Mouse (Mus musculus): ENCODE measurements around the gene 2900011O08Rik. TPM values are rescaled to one million over a fixed set of nuclear protein-coding genes. Genes with fewer than 3 reads are reported as not detected.

Gene 2900011O08Rik
- polyA plus RNA-seq, 1 experiment: not detected

DNA sequence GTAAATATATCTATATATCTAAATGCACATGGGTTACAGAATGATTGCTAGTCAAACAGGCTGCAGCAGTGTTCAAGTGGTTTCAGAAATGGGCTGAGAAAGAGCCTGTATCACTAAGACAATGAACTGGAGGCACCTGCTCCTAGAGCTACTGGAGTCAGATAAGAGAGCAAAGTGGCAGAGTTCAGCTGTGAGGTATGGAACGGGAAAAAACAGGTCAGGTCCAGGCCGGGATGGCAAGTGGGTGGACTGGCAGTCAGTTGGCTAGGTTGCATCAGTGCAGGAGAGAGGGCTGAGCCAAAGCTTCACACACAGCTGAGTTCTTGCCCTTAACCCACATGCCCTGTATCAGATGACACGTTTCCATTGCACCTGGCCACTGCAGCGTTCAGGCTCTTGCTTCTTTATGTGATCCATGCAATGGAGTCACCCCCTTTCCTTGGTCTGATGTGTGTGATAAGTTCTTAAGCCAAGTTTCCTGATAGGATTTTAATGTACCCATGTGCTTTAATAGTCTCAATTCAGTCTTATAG lies 59.9 kb downstream of the 2900011O08Rik start:
- TF ChIP-seq CTCF (IDR thresholded peaks at IDR 0.05; ENCODE audit: extremely low read depth, insufficient read depth, insufficient read length, insufficient replicate concordance) (no peak), POLR2A (IDR thresholded peaks at IDR 0.05; ENCODE audit: low read depth, low read length) (no peak)
- 81% methylated on average over 4 of the region's 4 CpGs for WGBS

DNA sequence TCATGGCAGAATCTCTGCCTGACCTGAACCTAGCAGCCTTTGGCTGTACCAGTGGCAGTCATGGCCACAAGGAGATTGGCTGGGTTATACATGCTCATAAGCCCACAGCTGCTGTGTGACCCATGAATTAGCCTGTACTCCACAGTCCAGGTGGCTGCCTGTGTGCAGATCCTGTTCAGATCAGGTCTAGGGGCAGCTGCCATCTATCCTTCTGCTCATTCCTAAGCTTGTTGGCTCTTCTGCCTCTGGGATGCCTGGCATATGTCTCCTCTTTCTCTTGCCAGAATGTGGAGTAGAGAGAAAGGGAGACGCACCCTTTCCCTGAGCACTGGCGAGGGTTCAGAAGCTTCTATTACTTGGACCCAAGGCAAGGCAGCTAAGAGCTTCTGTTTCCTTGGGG lies 65.8 kb downstream of the 2900011O08Rik start:
- no peaks in the 10 kb centered on the region for H3K27me3 ChIP-seq (ENCODE audit: control insufficient read depth, insufficient read depth, low read length)
- TF ChIP-seq POLR2A (IDR thresholded peaks at IDR 0.05; ENCODE audit: low read depth, low read length): no peak
- TF ChIP-seq CTCF (IDR thresholded peaks at IDR 0.05; ENCODE audit: extremely low read depth, insufficient read depth, insufficient read length, insufficient replicate concordance): no peak

More for the DNA sequence above, 59.9 kb downstream of the 2900011O08Rik start:
- DNase-seq (ENCODE audit: low read depth in 1 of 2, low spot score in 2 of 2): no peak
- Histone ChIP-seq H3K4me3 (ENCODE audit: extremely low read depth, insufficient read depth, insufficient read length) (no peak overlapping the region), H3K27ac (ENCODE audit: insufficient read depth, low read length) (no peak overlapping the region), H3K36me3 (ENCODE audit: control insufficient read depth, insufficient read depth, low read length) (no peaks in the 10 kb centered on the region), H3K4me1 (ENCODE audit: control insufficient read depth, insufficient read depth, insufficient read length) (no peaks in the 10 kb centered on the region), H3K27me3 (ENCODE audit: control insufficient read depth, insufficient read depth, low read length) (no peaks in the 10 kb centered on the region)

GRCm38 (mm10) chr16:14053116-14053515 lies 66.7 kb downstream of the 2900011O08Rik start:
- 83% methylated on average over 5 of the region's 5 CpGs for WGBS

More for the DNA sequence above, 65.8 kb downstream of the 2900011O08Rik start:
- WGBS: 95% methylated on average over 2 of the region's 2 CpGs
- H3K36me3 ChIP-seq (ENCODE audit: control insufficient read depth, insufficient read depth, low read length): no peaks in the 10 kb centered on the region
- no peak overlapping the region for H3K27ac ChIP-seq (ENCODE audit: insufficient read depth, low read length)
- H3K4me3 ChIP-seq (ENCODE audit: extremely low read depth, insufficient read depth, insufficient read length): no peak overlapping the region
- DNase-seq (ENCODE audit: low read depth in 1 of 2, low spot score in 2 of 2): no peak
- H3K4me1 ChIP-seq (ENCODE audit: control insufficient read depth, insufficient read depth, insufficient read length): no peaks in the 10 kb centered on the region

DNA sequence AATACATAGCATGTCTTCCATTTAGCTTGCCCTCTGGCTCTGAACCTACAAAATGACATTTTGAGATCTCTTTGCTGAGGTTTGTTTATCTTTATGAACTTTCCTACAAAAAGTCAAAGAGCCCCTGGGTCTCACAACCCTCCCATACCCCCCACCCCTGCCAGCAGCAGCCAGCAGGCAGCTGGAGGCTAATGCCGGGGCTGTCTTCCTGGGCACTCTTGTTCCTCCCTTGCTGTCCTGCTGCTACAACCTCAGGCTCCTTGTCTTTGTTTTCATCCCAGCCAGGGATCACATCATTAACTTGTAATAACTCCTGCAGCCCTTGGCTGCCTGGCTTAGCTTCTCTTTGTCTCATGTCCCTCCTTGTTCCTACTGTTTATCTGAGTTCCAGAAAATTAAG lies 68.9 kb downstream of the 2900011O08Rik start:
- WGBS: 64% methylated on average over 1 of the region's 1 CpGs
- DNase-seq (ENCODE audit: low read depth in 1 of 2, low spot score in 2 of 2): no peak
- Histone ChIP-seq H3K4me1 (ENCODE audit: control insufficient read depth, insufficient read depth, insufficient read length) (no peaks in the 10 kb centered on the region), H3K4me3 (ENCODE audit: extremely low read depth, insufficient read depth, insufficient read length) (no peak overlapping the region), H3K36me3 (ENCODE audit: control insufficient read depth, insufficient read depth, low read length) (no peaks in the 10 kb centered on the region), H3K27ac (ENCODE audit: insufficient read depth, low read length) (no peak overlapping the region), H3K27me3 (ENCODE audit: control insufficient read depth, insufficient read depth, low read length) (no peaks in the 10 kb centered on the region)
- TF ChIP-seq CTCF (IDR thresholded peaks at IDR 0.05; ENCODE audit: extremely low read depth, insufficient read depth, insufficient read length, insufficient replicate concordance) (no peak), POLR2A (IDR thresholded peaks at IDR 0.05; ENCODE audit: low read depth, low read length) (no peak)

More at GRCm38 (mm10) chr16:14053116-14053515, 66.7 kb downstream of the 2900011O08Rik start:
- Histone ChIP-seq H3K4me1 (ENCODE audit: control insufficient read depth, insufficient read depth, insufficient read length) (no peaks in the 10 kb centered on the region), H3K27ac (ENCODE audit: insufficient read depth, low read length) (no peak overlapping the region), H3K36me3 (ENCODE audit: control insufficient read depth, insufficient read depth, low read length) (no peaks in the 10 kb centered on the region), H3K27me3 (ENCODE audit: control insufficient read depth, insufficient read depth, low read length) (no peaks in the 10 kb centered on the region), H3K4me3 (ENCODE audit: extremely low read depth, insufficient read depth, insufficient read length) (no peak overlapping the region)
- DNase-seq (ENCODE audit: low read depth in 1 of 2, low spot score in 2 of 2): no peak
- no peak for TF ChIP-seq CTCF (IDR thresholded peaks at IDR 0.05; ENCODE audit: extremely low read depth, insufficient read depth, insufficient read length, insufficient replicate concordance)
- no peak for TF ChIP-seq POLR2A (IDR thresholded peaks at IDR 0.05; ENCODE audit: low read depth, low read length)

GRCm38 (mm10) chr16:14056734-14057133 lies 70.3 kb downstream of the 2900011O08Rik start:
- H3K4me1 ChIP-seq (ENCODE audit: control insufficient read depth, insufficient read depth, insufficient read length): no peaks in the 10 kb centered on the region
- H3K36me3 ChIP-seq (ENCODE audit: control insufficient read depth, insufficient read depth, low read length): no peaks in the 10 kb centered on the region
- no peak overlapping the region for H3K4me3 ChIP-seq (ENCODE audit: extremely low read depth, insufficient read depth, insufficient read length)
- no peak for DNase-seq (ENCODE audit: low read depth in 1 of 2, low spot score in 2 of 2)
- no peak overlapping the region for H3K27ac ChIP-seq (ENCODE audit: insufficient read depth, low read length)
- WGBS: 75% methylated on average over 4 of the region's 4 CpGs
- no peaks in the 10 kb centered on the region for H3K27me3 ChIP-seq (ENCODE audit: control insufficient read depth, insufficient read depth, low read length)
- no peak for TF ChIP-seq CTCF (IDR thresholded peaks at IDR 0.05; ENCODE audit: extremely low read depth, insufficient read depth, insufficient read length, insufficient replicate concordance)
- no peak for TF ChIP-seq POLR2A (IDR thresholded peaks at IDR 0.05; ENCODE audit: low read depth, low read length)

DNA sequence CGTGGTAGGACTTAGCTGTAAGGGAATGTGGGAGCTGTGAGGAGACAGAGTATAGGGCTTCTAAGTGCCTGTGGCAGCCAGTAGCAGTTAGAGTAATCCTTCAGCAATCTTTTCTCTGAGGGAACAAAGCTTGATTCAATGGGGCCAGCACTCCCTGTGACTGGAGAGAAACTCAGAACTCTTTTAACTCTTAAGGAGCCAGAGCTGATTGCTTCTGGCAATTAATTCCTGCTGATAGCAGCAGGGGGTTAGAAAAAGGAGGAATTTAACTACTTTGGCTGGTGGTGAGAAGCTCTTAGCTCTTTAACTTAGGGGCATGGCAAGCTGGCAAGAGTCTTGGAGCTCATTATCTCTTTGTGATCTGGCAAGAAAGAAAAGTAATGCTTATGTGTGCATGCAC lies 72.1 kb downstream of the 2900011O08Rik start:
- no peak for TF ChIP-seq POLR2A (IDR thresholded peaks at IDR 0.05; ENCODE audit: low read depth, low read length)
- no peak overlapping the region for H3K4me3 ChIP-seq (ENCODE audit: extremely low read depth, insufficient read depth, insufficient read length)
- 61% methylated on average over 1 of the region's 1 CpGs for WGBS
- H3K36me3 ChIP-seq (ENCODE audit: control insufficient read depth, insufficient read depth, low read length): no peaks in the 10 kb centered on the region
- no peaks in the 10 kb centered on the region for H3K27me3 ChIP-seq (ENCODE audit: control insufficient read depth, insufficient read depth, low read length)
- H3K4me1 ChIP-seq (ENCODE audit: control insufficient read depth, insufficient read depth, insufficient read length): no peaks in the 10 kb centered on the region
- no peak overlapping the region for H3K27ac ChIP-seq (ENCODE audit: insufficient read depth, low read length)
- no peak for DNase-seq (ENCODE audit: low read depth in 1 of 2, low spot score in 2 of 2)

DNA sequence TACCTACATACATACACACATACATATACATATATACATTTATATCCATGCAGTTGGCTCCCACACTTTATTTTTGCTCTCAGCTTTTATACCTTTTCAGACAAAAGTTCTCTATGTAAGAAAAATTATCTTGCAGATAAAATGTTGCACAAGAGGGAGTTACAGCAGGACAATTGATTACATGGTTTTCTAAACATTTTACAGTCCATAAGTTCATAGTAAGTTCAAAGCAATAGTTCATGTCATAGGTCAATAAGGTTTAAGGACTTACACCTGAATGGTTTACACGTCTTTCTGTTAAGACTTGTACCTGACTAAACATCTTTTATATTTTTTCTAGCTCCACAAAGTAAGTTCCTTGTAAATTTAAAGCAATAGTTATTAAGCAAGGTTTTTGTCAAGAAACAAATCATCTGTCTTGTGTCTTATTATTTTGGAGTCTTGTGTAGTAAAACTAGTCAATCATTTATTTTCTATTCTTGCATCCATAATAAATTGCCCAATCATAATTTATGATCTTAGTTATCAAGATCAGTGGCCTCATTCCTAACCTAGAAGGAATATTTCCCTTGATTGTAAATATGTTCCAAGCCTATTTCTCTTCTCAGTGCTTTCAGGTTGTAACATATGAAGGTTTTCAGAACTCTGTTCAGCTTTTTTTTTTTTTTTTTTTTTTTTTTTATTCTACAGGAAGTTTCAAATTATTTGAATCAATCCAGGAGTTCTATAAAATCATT lies 72.9 kb downstream of the 2900011O08Rik start:
- TF ChIP-seq CTCF (IDR thresholded peaks at IDR 0.05; ENCODE audit: extremely low read depth, insufficient read depth, insufficient read length, insufficient replicate concordance) (no peak), POLR2A (IDR thresholded peaks at IDR 0.05; ENCODE audit: low read depth, low read length) (no peak)
- no peak overlapping the region for H3K27ac ChIP-seq (ENCODE audit: insufficient read depth, low read length)
- H3K4me1 ChIP-seq (ENCODE audit: control insufficient read depth, insufficient read depth, insufficient read length): no peaks in the 10 kb centered on the region
- H3K27me3 ChIP-seq (ENCODE audit: control insufficient read depth, insufficient read depth, low read length): no peaks in the 10 kb centered on the region
- no peaks in the 10 kb centered on the region for H3K36me3 ChIP-seq (ENCODE audit: control insufficient read depth, insufficient read depth, low read length)
- WGBS: 71% methylated on average over 1 of the region's 1 CpGs
- DNase-seq (ENCODE audit: low read depth in 1 of 2, low spot score in 2 of 2): no peak
- H3K4me3 ChIP-seq (ENCODE audit: extremely low read depth, insufficient read depth, insufficient read length): no peak overlapping the region

Data from spleen, adult 2 months (tissue).